Mouse (Mus musculus) liver, embryonic 14.5 days (tissue): ENCODE results near the gene Plekhb1.

Source experiments
- CTCF ChIP-seq: IDR thresholded peaks from 2 replicates; pipeline ENCODE4 v1.5.1; 2016; ENCODE audit warnings: antibody characterized with exemption, low read depth, control low read depth
- EP300 ChIP-seq: IDR thresholded peaks from 2 replicates; pipeline ENCODE4 v1.6.1; 2016; ENCODE audit warnings: antibody characterized with exemption, low read depth

GRCm38 (mm10) chr7:100649095-100649494, 13.1 kb downstream of the Plekhb1 start:
- no peak for TF ChIP-seq CTCF
- TF ChIP-seq EP300 = no peak
